Mouse (Mus musculus): ENCODE measurements at regions not wholly inside any gene's neighbourhood (a gene's known extent, or its start where the extent isn't known, plus 50 kb on each side); places are given as distances from the start of the nearest gene placed in this dataset.
A peak's percentile ranks its signal among the peaks of the same experiment; 100 is the strongest.
"Not testable (repeated sequence)": the region's sequence is repeated elsewhere in the genome, so short reads cannot be mapped to it uniquely, and the experiment has no call there.

- ChIA-PET CTCF (no interaction called here), POLR2A (no interaction called here)
- DNase-seq (ENCODE audit: low read depth, low spot score) (no peak), ATAC-seq (no peak)
- peaks cover 9% of the 10 kb centered on the region for H3K27me3 ChIP-seq
- in situ Hi-C loops (cut with MboI; ENCODE audit: low pct_unique_long_range_greater_than_20kb): no loop called here
- TF ChIP-seq CTCF (IDR thresholded peaks at IDR 0.05): no peak
Observed at GRCm38 (mm10) chrX:130525770-130526169, 776.2 kb downstream of the Diaph2 start.

GRCm38 (mm10) chrX:130533171-130534156 is 783.9 kb downstream of the Diaph2 start:
- TF ChIP-seq CTCF (IDR thresholded peaks at IDR 0.05): no peak
- DNase-seq (ENCODE audit: low read depth, low spot score): peak; percentile 22
- ChIA-PET POLR2A (interaction anchor here (1.0 kb wide), 1 partner anchor 12 kb away, joined by 3 read pairs; no protein-coding TSS in a partner anchor), CTCF (interaction anchor here (2.4 kb wide), 1 partner anchor 12 kb away, joined by 7 read pairs; no protein-coding TSS in a partner anchor)
- peaks cover 26% of the 10 kb centered on the region for H3K27me3 ChIP-seq
- in situ Hi-C loops (cut with MboI; ENCODE audit: low pct_unique_long_range_greater_than_20kb): no loop called here
- peak; percentile 85 for ATAC-seq

GRCm38 (mm10) chrX:130538771-130539170 is 789.2 kb downstream of the Diaph2 start:
- DNase-seq (ENCODE audit: low read depth, low spot score); CTCF ChIA-PET; POLR2A ChIA-PET; ATAC-seq; in situ Hi-C loops (cut with MboI; ENCODE audit: low pct_unique_long_range_greater_than_20kb): not testable (repeated sequence)
- H3K27me3 ChIP-seq: peaks cover 24% of the 10 kb centered on the region

- H3K27me3 ChIP-seq: peaks cover 8% of the 10 kb centered on the region
- no peak for TF ChIP-seq CTCF (IDR thresholded peaks at IDR 0.05)
- ATAC-seq (no peak), DNase-seq (ENCODE audit: low read depth, low spot score) (no peak)
- in situ Hi-C loops (cut with MboI; ENCODE audit: low pct_unique_long_range_greater_than_20kb): no loop called here
- ChIA-PET CTCF (no interaction called here), POLR2A (no interaction called here)
Observed at GRCm38 (mm10) chrX:130548001-130548400, 798.5 kb downstream of the Diaph2 start.

GRCm38 (mm10) chrX:130549275-130549674 is 799.7 kb downstream of the Diaph2 start:
- peaks cover 15% of the 10 kb centered on the region for H3K27me3 ChIP-seq
- ChIA-PET POLR2A (no interaction called here), CTCF (no interaction called here)
- in situ Hi-C loops (cut with MboI; ENCODE audit: low pct_unique_long_range_greater_than_20kb): no loop called here
- ATAC-seq: no peak
- no peak for TF ChIP-seq CTCF (IDR thresholded peaks at IDR 0.05)
- no peak for DNase-seq (ENCODE audit: low read depth, low spot score)

GRCm38 (mm10) chrX:130549925-130550324 is 800.4 kb downstream of the Diaph2 start:
- peaks cover 15% of the 10 kb centered on the region for H3K27me3 ChIP-seq
- POLR2A ChIA-PET: no interaction called here
- ATAC-seq (no peak), DNase-seq (ENCODE audit: low read depth, low spot score) (no peak)
- TF ChIP-seq CTCF (IDR thresholded peaks at IDR 0.05): no peak
- in situ Hi-C loops (cut with MboI; ENCODE audit: low pct_unique_long_range_greater_than_20kb): no loop called here
- CTCF ChIA-PET: no interaction called here

GRCm38 (mm10) chrX:130557251-130557650 is 807.7 kb downstream of the Diaph2 start:
- TF ChIP-seq CTCF (IDR thresholded peaks at IDR 0.05): no peak
- peaks cover 7% of the 10 kb centered on the region for H3K27me3 ChIP-seq
- in situ Hi-C loops (cut with MboI; ENCODE audit: low pct_unique_long_range_greater_than_20kb): no loop called here
- ChIA-PET CTCF (no interaction called here), POLR2A (no interaction called here)
- DNase-seq (ENCODE audit: low read depth, low spot score) (no peak), ATAC-seq (no peak)

GRCm38 (mm10) chrX:130577706-130578105 is 828.2 kb downstream of the Diaph2 start:
- CTCF ChIA-PET: no interaction called here
- no peak for ATAC-seq
- in situ Hi-C loops (cut with MboI; ENCODE audit: low pct_unique_long_range_greater_than_20kb): no loop called here
- no peak for DNase-seq (ENCODE audit: low read depth, low spot score)
- peaks cover 8% of the 10 kb centered on the region for H3K27me3 ChIP-seq
- POLR2A ChIA-PET: no interaction called here
- no peak for TF ChIP-seq CTCF (IDR thresholded peaks at IDR 0.05)

- DNase-seq (ENCODE audit: low read depth, low spot score) (no peak), ATAC-seq (no peak)
- ChIA-PET POLR2A (no interaction called here), CTCF (no interaction called here)
- in situ Hi-C loops (cut with MboI; ENCODE audit: low pct_unique_long_range_greater_than_20kb): no loop called here
- TF ChIP-seq CTCF (IDR thresholded peaks at IDR 0.05): no peak
- H3K27me3 ChIP-seq: peaks cover 6% of the 10 kb centered on the region
Observed at GRCm38 (mm10) chrX:130596631-130597030, 847.1 kb downstream of the Diaph2 start.

GRCm38 (mm10) chrX:130601911-130602310 is 852.4 kb downstream of the Diaph2 start:
- CTCF ChIA-PET: no interaction called here
- DNase-seq (ENCODE audit: low read depth, low spot score) (no peak), ATAC-seq (no peak)
- no peak for TF ChIP-seq CTCF (IDR thresholded peaks at IDR 0.05)
- peaks cover 19% of the 10 kb centered on the region for H3K27me3 ChIP-seq
- in situ Hi-C loops (cut with MboI; ENCODE audit: low pct_unique_long_range_greater_than_20kb): no loop called here
- POLR2A ChIA-PET: interaction anchor here (1.0 kb wide), 1 partner anchor 18 kb away, joined by 3 read pairs; no protein-coding TSS in a partner anchor

GRCm38 (mm10) chrX:130638513-130638912 is 889.0 kb downstream of the Diaph2 start:
- no peak for ATAC-seq
- in situ Hi-C loops (cut with MboI; ENCODE audit: low pct_unique_long_range_greater_than_20kb): no loop called here
- no peak for DNase-seq (ENCODE audit: low read depth, low spot score)
- TF ChIP-seq CTCF (IDR thresholded peaks at IDR 0.05): no peak
- POLR2A ChIA-PET: no interaction called here
- CTCF ChIA-PET: no interaction called here
- H3K27me3 ChIP-seq: peaks cover 10% of the 10 kb centered on the region

All from Patski (cell line).